Mouse (Mus musculus) cerebellum, adult 18-20 months (tissue): ENCODE results near the gene Fbxl13.

Source experiments
- DNase-seq, 2 experiments: peaks; one replicate each; pipeline ENCODE4 v3.0.0; 2021

Fbxl13 gene

GRCm38 (mm10) chr5:21481521-21481920 is 163.9 kb downstream of the Fbxl13 start:
- no peak for DNase-seq

GRCm38 (mm10) chr5:21479746-21480145 is 165.7 kb downstream of the Fbxl13 start:
- DNase-seq = no peak

GRCm38 (mm10) chr5:21478428-21478827 is 167.0 kb downstream of the Fbxl13 start:
- DNase-seq = no peak

GRCm38 (mm10) chr5:21468100-21468499 is 177.3 kb downstream of the Fbxl13 start:
- no peak for DNase-seq

GRCm38 (mm10) chr5:21467387-21467786 is 178.0 kb downstream of the Fbxl13 start:
- DNase-seq = no peak

GRCm38 (mm10) chr5:21440833-21441530 is 204.5 kb downstream of the Fbxl13 start:
- DNase-seq = peak in 1 of 2 experiments; percentile 9

- DNase-seq = no peak
Observed at GRCm38 (mm10) chr5:21439446-21440110, 205.9 kb downstream of the Fbxl13 start.

GRCm38 (mm10) chr5:21438428-21438827 is 207.0 kb downstream of the Fbxl13 start:
- no peak for DNase-seq

GRCm38 (mm10) chr5:21436471-21436975 is 208.9 kb downstream of the Fbxl13 start:
- no peak for DNase-seq

GRCm38 (mm10) chr5:21434148-21434929 is 211.1 kb downstream of the Fbxl13 start:
- peak; percentile 68 to 75 for DNase-seq
